Mouse (Mus musculus) cerebellum, adult 2 months (tissue): ENCODE results near the gene Tanc1. TPM values are rescaled to one million over a fixed set of nuclear protein-coding genes. Genes with fewer than 3 reads are reported as not detected.

Experiments used
- DNase-seq, 2 experiments: peaks; one replicate each; pipeline ENCODE4 v3.0.0; 2021
- H3K27ac ChIP-seq: fragments of 200-500 bp; 2 replicates; pipeline ENCODE4 v1.5.1; 2012; ENCODE audit warnings: low read length, control low read depth, inconsistent platforms; ENCODE audit not compliant: insufficient read depth
- H3K27me3 ChIP-seq: fragments of 200-500 bp; 2 replicates; pipeline ENCODE4 v1.6.1; 2012; ENCODE audit warnings: inconsistent platforms, mild to moderate bottlenecking, low read length, moderate library complexity; ENCODE audit not compliant: control insufficient read depth, insufficient read depth
- H3K4me1 ChIP-seq: fragments of 200-500 bp; 2 replicates; pipeline ENCODE4 v1.6.1; 2011; ENCODE audit warnings: low read length; ENCODE audit not compliant: control insufficient read depth, insufficient read depth
- H3K4me3 ChIP-seq: fragments of 200-500 bp; replicated peaks from 2 replicates; pipeline ENCODE3; 2011; ENCODE audit warnings: mild to moderate bottlenecking, low read depth, low read length, control low read depth; ENCODE audit not compliant: insufficient read depth
- CTCF ChIP-seq: fragments of 200-500 bp; IDR thresholded peaks from 2 replicates; pipeline ENCODE4 v1.5.1; 2011; ENCODE audit warnings: low read depth, mild to moderate bottlenecking, control low read depth, low read length, moderate library complexity, borderline replicate concordance; ENCODE audit not compliant: insufficient read depth
- POLR2A ChIP-seq: fragments of 200-500 bp; IDR thresholded peaks from 2 replicates; pipeline ENCODE4 v1.6.1; 2011; ENCODE audit warnings: low read length, control low read depth, borderline replicate concordance; ENCODE audit not compliant: insufficient read depth
- WGBS: fragments of 180-500 bp; shearing (Covaris S2); methylation state at CpG from one replicate; pipeline ENCODE4 v1.1.7; 2018; 5-methylcytosine and 5-hydroxymethylcytosine counted together
- polyA plus RNA-seq: library from polyadenylated mRNA; depleted of rRNA; stranded (reverse); fragments of >200 nt; gene quantifications from 2 replicates; pipeline ENCODE4 v1.2.3, GENCODE M21; 2012

Gene Tanc1
- polyA plus RNA-seq, 1 experiment: 40.7 TPM

- Histone ChIP-seq H3K4me3 (no peak overlapping the region), H3K27ac (no peak overlapping the region), H3K4me1 (peaks cover 6% of the 10 kb centered on the region; the same call in 1 of the 2 replicates), H3K27me3 (no peaks in the 10 kb centered on the region)
- no peak for TF ChIP-seq CTCF
- no peak for DNase-seq
- WGBS: 94% methylated on average over 9 of the region's 9 CpGs
Measured at GRCm38 (mm10) chr2:59793337-59793736, 181.5 kb downstream of the Tanc1 start.

GRCm38 (mm10) chr2:59794838-59795237 is 183.0 kb downstream of the Tanc1 start:
- Histone ChIP-seq H3K4me3 (no peak overlapping the region), H3K27me3 (no peaks in the 10 kb centered on the region), H3K27ac (0 out of 2 replicates have a peak overlapping the region, but pooled peaks have one; percentile 1), H3K4me1 (peaks cover 17% of the 10 kb centered on the region)
- 16% methylated on average over 6 of the region's 6 CpGs for WGBS
- DNase-seq: peak; percentile 60 to 79
- TF ChIP-seq POLR2A: no peak

- TF ChIP-seq POLR2A (no peak), CTCF (no peak)
- H3K27ac ChIP-seq: no peak overlapping the region
- 79% methylated on average over 16 of the region's 16 CpGs for WGBS
- peaks cover 29% of the 10 kb centered on the region for H3K4me1 ChIP-seq
- no peak overlapping the region for H3K4me3 ChIP-seq
- H3K27me3 ChIP-seq: no peaks in the 10 kb centered on the region
- DNase-seq: peak in 1 of 2 experiments; percentile 15
Measured at GRCm38 (mm10) chr2:59798934-59799532, 187.2 kb downstream of the Tanc1 start.

DNA sequence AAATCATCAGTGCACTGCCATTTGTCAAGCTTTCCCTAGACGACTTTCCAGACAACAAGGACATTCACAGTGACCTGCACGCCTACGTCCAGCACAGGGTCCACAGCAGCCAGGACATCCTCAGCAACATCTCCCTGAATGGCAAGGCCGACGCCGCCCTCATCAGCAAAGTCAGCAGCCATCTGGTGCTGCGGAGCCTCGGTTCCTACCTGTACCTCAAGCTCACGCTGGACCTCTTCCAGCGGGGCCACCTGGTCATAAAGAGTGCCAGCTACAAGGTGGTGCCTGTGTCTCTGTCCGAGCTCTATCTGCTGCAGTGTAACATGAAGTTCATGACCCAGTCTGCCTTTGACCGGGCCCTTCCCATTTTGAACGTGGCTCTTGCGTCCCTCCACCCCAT is 187.7 kb downstream of the Tanc1 start:
- H3K27ac ChIP-seq: peak overlapping the region; percentile 13
- WGBS: 16% methylated on average over 14 of the region's 14 CpGs
- H3K27me3 ChIP-seq: no peaks in the 10 kb centered on the region
- DNase-seq: peak; percentile 90 to 93
- H3K4me1 ChIP-seq: peaks cover 26% of the 10 kb centered on the region
- TF ChIP-seq POLR2A: no peak
- TF ChIP-seq CTCF: no peak
- H3K4me3 ChIP-seq: no peak overlapping the region

DNA sequence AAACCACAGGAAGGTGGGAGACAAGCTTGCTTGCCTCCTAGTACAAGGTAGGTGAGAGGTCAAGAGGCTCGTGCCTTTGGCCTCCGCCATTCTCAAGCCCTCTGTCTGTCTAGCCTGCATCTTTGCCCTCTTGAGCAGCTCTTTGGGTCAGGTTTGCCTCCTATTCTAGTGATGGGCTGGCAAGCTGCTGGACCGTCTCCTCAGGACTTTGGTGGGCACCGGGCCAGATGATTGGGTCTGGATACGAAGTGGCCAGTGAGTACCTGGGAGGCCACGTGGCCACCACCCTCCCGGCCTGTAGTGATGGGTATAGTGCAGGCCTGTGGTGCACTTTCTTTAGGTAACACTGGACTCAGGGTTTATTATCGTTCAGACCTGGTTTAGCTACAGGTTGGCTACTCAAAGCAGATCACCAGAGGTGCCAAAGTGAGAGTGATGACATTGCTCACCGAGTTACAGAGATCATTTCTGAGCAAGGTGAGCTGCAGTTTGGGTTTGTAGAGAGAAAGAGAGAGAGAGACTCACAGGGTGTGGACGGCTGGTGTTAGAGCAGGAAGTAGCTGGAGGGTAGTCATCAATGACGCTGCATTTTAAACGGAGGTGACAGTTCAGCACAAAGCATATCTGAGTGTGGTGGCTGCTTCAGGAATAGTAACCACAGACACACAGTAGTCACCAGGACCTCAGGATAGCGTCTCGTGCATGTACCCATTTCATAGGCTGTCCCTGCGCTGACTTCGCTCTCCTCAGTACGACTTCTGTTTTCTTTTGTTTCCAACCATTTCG is 188.8 kb downstream of the Tanc1 start:
- no peak overlapping the region for H3K4me3 ChIP-seq
- no peaks in the 10 kb centered on the region for H3K27me3 ChIP-seq
- TF ChIP-seq POLR2A: no peak
- no peak for TF ChIP-seq CTCF
- H3K4me1 ChIP-seq: peaks cover 25% of the 10 kb centered on the region
- H3K27ac ChIP-seq: no peak overlapping the region
- DNase-seq: peak; percentile 38 to 49
- WGBS: 83% methylated on average over 18 of the region's 18 CpGs

GRCm38 (mm10) chr2:59802722-59803387 is 191.0 kb downstream of the Tanc1 start:
- WGBS: 72% methylated on average over 8 of the region's 8 CpGs
- no peak overlapping the region for H3K27ac ChIP-seq
- DNase-seq: no peak
- TF ChIP-seq POLR2A (no peak), CTCF (no peak)
- H3K4me3 ChIP-seq: no peak overlapping the region
- peaks cover 28% of the 10 kb centered on the region for H3K4me1 ChIP-seq
- H3K27me3 ChIP-seq: no peaks in the 10 kb centered on the region

DNA sequence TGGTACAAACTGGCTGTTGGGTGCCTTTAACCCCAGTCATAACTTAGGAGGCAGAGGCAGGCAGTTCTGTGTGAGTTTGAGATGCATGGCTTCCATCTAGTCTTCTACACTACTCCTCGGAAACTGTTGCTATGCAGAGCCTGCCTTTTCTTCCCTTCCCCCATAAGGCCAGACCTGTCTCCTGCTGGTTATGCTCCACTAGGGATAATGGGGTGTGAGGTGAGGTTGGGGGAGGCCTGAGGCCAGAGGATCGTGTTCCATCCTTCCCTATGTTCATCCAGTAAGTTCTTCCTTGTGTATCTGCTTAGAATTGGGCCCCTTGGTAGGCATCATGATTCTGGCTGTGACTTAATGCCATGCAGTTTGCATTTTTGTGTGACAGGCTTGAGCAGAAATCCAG is 193.8 kb downstream of the Tanc1 start:
- 68% methylated on average over 2 of the region's 2 CpGs for WGBS
- Histone ChIP-seq H3K4me1 (peaks cover 17% of the 10 kb centered on the region), H3K27me3 (no peaks in the 10 kb centered on the region), H3K4me3 (no peak overlapping the region), H3K27ac (no peak overlapping the region)
- TF ChIP-seq POLR2A (no peak), CTCF (no peak)
- DNase-seq: no peak
